Comparison of ENCODE assay signal across 18 mouse cellular contexts in the genomic region with DNA sequence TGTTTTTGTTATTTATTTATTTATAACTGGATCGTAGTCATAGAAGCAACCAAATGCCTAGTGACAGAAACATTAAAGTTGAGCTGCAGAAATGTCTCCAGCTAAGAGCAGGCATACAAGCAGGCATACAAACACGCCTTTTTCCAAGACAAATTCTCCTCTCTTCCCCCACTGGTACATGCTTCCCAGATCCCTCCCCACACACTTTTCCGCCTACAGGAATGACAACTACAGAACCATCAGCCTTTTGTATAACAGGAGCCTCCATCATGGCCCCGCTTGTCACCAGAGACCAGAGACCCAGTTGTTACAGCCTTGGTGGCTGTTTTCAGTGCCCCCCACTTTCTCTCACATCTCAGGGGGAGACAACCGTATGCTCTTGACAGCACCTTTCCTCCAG.
DNase-seq lines count a peak whose midpoint lies in the region; TF ChIP-seq lines count a peak whose summit lies in the region.
"Had no signal": no experiment of that assay in that cellular context is flagged by ENCODE, and none has a peak within 500 bp of the region (broad histone marks: within the 10 kb centered on the region; RNA-seq: fewer than 3 reads in every experiment).

No protein-coding gene starts in this region.

- intact Hi-C loops in heart, postnatal 25 days (cut with DNase I), result no loop called here

- H3K4me1 ChIP-seq in cortical plate, adult 2 months (ENCODE audit: control insufficient read depth, insufficient read depth, low read length), result peaks cover 24% of the 10 kb centered on the region
- peaks cover 45% of the 10 kb centered on the region for H3K4me1 ChIP-seq in olfactory bulb, adult 2 months (ENCODE audit: control insufficient read depth, insufficient read depth, low read length)
- H3K4me1 ChIP-seq: forebrain, embryonic 15.5 days had no signal

- peak overlapping the region; percentile 93 for H3K27ac ChIP-seq in layer of hippocampus, adult 2 months
- H3K27ac ChIP-seq in cortical plate, adult 2 months (ENCODE audit: insufficient read depth, low read length), result peak overlapping the region; percentile 89
- H3K27ac ChIP-seq in olfactory bulb, adult 2 months (ENCODE audit: insufficient read depth, low read depth, low read length), result 0 out of 2 replicates have a peak overlapping the region, but pooled peaks have one; percentile 27
- H3K27ac ChIP-seq: embryonic facial prominence, embryonic 12.5 days; forebrain, embryonic 15.5 days; heart, embryonic 13.5 days; hindbrain, embryonic 13.5 days; hindbrain, postnatal 0 days had no signal

- H3K4me3 ChIP-seq in layer of hippocampus, adult 2 months, result no peak overlapping the region
- no peak overlapping the region for H3K4me3 ChIP-seq in cortical plate, adult 2 months (ENCODE audit: insufficient read depth, low read length)
- H3K4me3 ChIP-seq in olfactory bulb, adult 2 months (ENCODE audit: insufficient read depth, low read depth, low read length), result no peak overlapping the region
- H3K4me3 ChIP-seq: embryonic facial prominence, embryonic 12.5 days; forebrain, embryonic 15.5 days; heart, embryonic 13.5 days; hindbrain, embryonic 13.5 days had no signal

- no peak for TF ChIP-seq POLR2A in cortical plate, adult 2 months (IDR thresholded peaks at IDR 0.05; ENCODE audit: extremely low read depth, insufficient read depth, low read length)
- no peak for TF ChIP-seq POLR2A in olfactory bulb, adult 2 months (IDR thresholded peaks at IDR 0.05; ENCODE audit: insufficient read depth, low read depth, low read length)

- 64% methylated on average over 5 of the region's 5 CpGs for WGBS in olfactory bulb, adult 2 months

- no peak for DNase-seq in layer of hippocampus, adult 2 months (ENCODE audit: low spot score in 2 of 2)
- no peak for DNase-seq in layer of hippocampus, postnatal 25 days (ENCODE audit: extremely low spot score in 1 of 2, low spot score in 1 of 2)
- peak; percentile 67 for DNase-seq in right cerebral cortex, adult 18-20 months
- DNase-seq in right cerebral cortex, postnatal 14 days, result no peak
- no peak for DNase-seq in heart, postnatal 25 days (ENCODE audit: low spot score)
- DNase-seq: adrenal gland, adult 2 months; adrenal gland, postnatal 25 days; cerebellum, adult 8-10 months; cerebellum, postnatal 14 days; gastrocnemius, postnatal 36 days; heart, postnatal 4 days had no signal

- no peak for TF ChIP-seq CTCF in layer of hippocampus, adult 2 months (conservative IDR thresholded peaks at IDR 0.05)
- TF ChIP-seq CTCF in cortical plate, adult 2 months (IDR thresholded peaks at IDR 0.05; ENCODE audit: extremely low read depth, insufficient read depth, low read length), result no peak
- no peak for TF ChIP-seq CTCF in olfactory bulb, adult 2 months (IDR thresholded peaks at IDR 0.05; ENCODE audit: insufficient read depth, low read depth, low read length)

Comparison
In these comparisons a context has a peak if more than half of its experiments do, and no peak if none do; other contexts are left out.
1. H3K27ac ChIP-seq: peak in every context shown above with its lines; median percentile 93 in layer of hippocampus, adult 2 months; 89 in cortical plate, adult 2 months; 27 in olfactory bulb, adult 2 months.